Mouse (Mus musculus) left cerebral cortex, postnatal 4 days (tissue): ENCODE results near the gene Hist1h4j. TPM values are rescaled to one million over a fixed set of nuclear protein-coding genes. Genes with fewer than 3 reads are reported as not detected.
"Not testable (repeated sequence)": the region's sequence is repeated elsewhere in the genome, so short reads cannot be mapped to it uniquely, and the experiment has no call there.

Experiments
- DNase-seq: peaks from one replicate; pipeline ENCODE4 v3.0.0-alpha.2; 2022
- intact Hi-C: fragments of 180-260 bp; cut with DNase I; formaldehyde crosslinking; loops from one replicate; pipeline ENCODE4 v1.15.1; 2025
- total RNA-seq, 2 experiments: library from RNA; stranded (reverse); gene quantifications; 2 replicates each; pipeline ENCODE4 v1.2.3; 2021

Hist1h4j gene
- total RNA-seq, 2 experiments from 2014 or later: 35.9 to 46.7 TPM

GRCm38 (mm10) chr13:21722993-21723836 lies 11.6 kb upstream of the Hist1h4j start:
- intact Hi-C loops: no loop called here

DNA sequence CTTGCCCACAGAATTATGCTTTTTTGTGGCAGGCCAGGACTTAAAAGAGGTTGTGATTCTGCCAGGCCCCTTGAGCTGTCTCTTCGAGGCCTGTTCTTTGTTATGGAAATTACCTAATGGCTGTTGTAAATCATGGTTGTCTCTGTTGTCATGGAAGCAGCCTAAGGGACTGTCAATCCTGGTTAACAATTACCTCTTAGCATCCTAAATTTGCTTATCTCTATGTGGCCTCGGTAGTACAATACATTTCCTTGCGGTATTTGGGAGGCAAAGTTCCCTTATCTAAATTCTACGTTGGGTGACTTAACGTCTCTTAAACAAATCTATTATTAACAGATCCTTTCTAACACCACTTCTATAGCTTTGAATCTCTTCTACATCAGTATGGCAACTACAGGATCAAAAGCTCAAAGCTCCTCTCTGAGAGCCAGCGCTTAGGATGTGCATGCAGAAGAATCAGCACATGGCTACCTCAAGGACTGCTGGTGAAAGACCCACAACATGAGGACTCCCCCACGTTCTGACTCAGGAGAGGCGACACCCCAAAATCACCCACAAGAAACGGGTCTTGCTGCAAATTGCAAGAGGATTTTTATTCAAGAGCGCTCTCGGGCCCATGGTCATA lies 6.8 kb upstream of the Hist1h4j start:
- DNase-seq: no peak
- intact Hi-C loops: no loop called here

More at GRCm38 (mm10) chr13:21722993-21723836, 11.6 kb upstream of the Hist1h4j start:
- no peak for DNase-seq

DNA sequence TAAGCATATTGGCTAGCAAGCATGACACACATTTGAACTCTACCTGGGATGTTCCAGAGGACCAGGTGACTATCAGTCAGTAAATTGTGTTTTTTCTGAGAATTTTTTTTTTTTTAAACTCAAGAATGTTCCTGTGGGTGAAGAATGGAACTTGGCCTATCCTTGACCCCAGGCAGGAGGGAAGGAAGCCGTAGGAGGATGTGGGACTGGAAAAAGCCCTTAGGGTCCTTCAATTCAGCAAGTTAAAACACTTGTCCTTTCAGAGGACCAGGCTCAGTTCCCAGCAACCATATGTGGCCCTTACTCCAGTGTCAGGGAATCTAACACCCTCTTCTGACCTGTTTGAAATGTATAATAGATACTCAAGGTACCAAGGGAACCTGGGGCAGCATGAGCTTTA lies 5.3 kb upstream of the Hist1h4j start:
- DNase-seq: no peak
- intact Hi-C loops: no loop called here

GRCm38 (mm10) chr13:21733466-21733865 lies 1.4 kb upstream of the Hist1h4j start:
- intact Hi-C loops: loop anchor here (10.0 kb wide), 1 partner anchor 301 kb away; the partner anchor contains the start of genes Hist1h2ah and Hist1h2bk
- DNase-seq: no peak

GRCm38 (mm10) chr13:21734010-21734905 lies 606 bp upstream of the Hist1h4j start:
- intact Hi-C loops: loop anchor here (10.0 kb wide), 1 partner anchor 301 kb away; the partner anchor contains the start of genes Hist1h2ah and Hist1h2bk
- peak; percentile 79 for DNase-seq

- intact Hi-C loops: no loop called here
Measured at GRCm38 (mm10) chr13:21745006-21745405, 10.1 kb downstream of the Hist1h4j start.

GRCm38 (mm10) chr13:21749387-21750158 lies 14.7 kb downstream of the Hist1h4j start:
- DNase-seq: no peak
- intact Hi-C loops: no loop called here

More at GRCm38 (mm10) chr13:21745006-21745405, 10.1 kb downstream of the Hist1h4j start:
- no peak for DNase-seq

- peak; percentile 97 for DNase-seq
- intact Hi-C loops: not testable (repeated sequence)
Measured at GRCm38 (mm10) chr13:21750159-21751017, 15.5 kb downstream of the Hist1h4j start, which contains the start of gene Hist1h4k. TSS of gene Hist1h4k (minus strand) at chr13:21750505.

- intact Hi-C loops: no loop called here
- DNase-seq: no peak
Measured at GRCm38 (mm10) chr13:21751417-21751816, 16.6 kb downstream of the Hist1h4j start.

DNA sequence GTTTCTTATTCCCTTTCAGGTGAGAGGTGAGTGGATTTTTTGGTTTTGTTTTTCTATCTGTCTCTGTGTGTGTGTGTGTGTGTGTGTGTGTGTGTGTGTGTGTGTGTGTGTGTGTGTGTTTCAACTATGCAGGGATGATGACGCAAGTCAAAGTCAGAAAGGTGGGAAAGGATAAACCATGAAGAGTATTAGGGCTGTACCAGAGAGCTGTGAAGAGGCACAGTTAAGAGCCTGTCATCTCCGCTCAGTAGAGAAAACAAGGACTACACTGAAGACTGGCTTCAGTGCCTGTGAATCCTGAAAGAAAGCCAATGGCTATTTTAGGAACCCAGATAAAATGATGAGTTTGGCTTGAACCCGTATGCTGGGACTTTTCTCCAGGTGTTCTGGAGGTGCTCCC lies 17.0 kb downstream of the Hist1h4j start:
- intact Hi-C loops: no loop called here

DNA sequence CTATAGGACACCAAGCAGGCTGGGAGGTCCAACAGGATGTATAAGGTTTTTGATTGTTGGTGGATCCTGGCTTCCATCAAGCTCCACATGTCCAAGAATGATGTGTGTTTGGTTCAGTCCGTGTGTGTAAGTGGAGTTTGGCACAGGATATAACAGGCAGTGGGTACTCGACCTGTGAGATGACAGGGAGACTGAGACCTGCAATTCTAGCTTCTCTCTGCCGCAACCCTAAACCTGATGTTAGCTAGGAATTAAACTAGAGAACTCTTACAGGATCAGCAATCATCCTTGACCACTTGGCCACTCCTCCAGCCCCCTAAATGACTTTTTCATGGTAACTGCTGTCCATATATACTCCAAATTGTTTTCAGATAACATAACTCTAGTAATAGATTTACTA lies 17.5 kb downstream of the Hist1h4j start:
- DNase-seq: no peak
- intact Hi-C loops: no loop called here

More for the DNA sequence above, 17.0 kb downstream of the Hist1h4j start:
- DNase-seq: no peak

- DNase-seq: no peak
- intact Hi-C loops: no loop called here
Measured at GRCm38 (mm10) chr13:21753051-21753523, 18.2 kb downstream of the Hist1h4j start.

- DNase-seq: peak; percentile 45
- intact Hi-C loops: not testable (repeated sequence)
Measured at GRCm38 (mm10) chr13:21753524-21754285, 18.8 kb downstream of the Hist1h4j start, which contains the start of the genes Hist1h2ak and Hist1h2bn. TSS of gene Hist1h2ak (minus strand) at chr13:21753827. TSS of gene Hist1h2bn (plus strand) at chr13:21754123.

- intact Hi-C loops: not testable (repeated sequence)
- DNase-seq: peak; percentile 29
Measured at GRCm38 (mm10) chr13:21754294-21755001, 19.6 kb downstream of the Hist1h4j start.

DNA sequence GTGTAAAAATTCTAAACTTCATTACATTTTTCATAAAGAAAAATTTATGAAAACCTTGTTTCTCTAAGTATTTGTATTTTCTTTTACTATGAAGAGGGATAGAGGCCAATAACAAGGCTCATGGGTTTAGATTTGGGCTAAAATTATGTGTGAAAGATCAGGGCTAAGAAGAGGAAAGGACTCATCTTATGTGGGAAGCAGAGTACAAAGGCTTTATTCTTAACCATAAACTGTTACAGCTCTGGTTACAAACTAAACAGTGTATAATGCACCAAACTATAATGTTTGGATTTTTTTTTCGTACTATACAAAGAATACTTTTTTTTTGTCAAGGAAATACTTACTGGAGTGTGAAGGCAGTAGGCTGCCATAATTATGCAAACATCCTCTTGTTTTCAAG lies 20.8 kb downstream of the Hist1h4j start:
- DNase-seq: no peak
- intact Hi-C loops: no loop called here

DNA sequence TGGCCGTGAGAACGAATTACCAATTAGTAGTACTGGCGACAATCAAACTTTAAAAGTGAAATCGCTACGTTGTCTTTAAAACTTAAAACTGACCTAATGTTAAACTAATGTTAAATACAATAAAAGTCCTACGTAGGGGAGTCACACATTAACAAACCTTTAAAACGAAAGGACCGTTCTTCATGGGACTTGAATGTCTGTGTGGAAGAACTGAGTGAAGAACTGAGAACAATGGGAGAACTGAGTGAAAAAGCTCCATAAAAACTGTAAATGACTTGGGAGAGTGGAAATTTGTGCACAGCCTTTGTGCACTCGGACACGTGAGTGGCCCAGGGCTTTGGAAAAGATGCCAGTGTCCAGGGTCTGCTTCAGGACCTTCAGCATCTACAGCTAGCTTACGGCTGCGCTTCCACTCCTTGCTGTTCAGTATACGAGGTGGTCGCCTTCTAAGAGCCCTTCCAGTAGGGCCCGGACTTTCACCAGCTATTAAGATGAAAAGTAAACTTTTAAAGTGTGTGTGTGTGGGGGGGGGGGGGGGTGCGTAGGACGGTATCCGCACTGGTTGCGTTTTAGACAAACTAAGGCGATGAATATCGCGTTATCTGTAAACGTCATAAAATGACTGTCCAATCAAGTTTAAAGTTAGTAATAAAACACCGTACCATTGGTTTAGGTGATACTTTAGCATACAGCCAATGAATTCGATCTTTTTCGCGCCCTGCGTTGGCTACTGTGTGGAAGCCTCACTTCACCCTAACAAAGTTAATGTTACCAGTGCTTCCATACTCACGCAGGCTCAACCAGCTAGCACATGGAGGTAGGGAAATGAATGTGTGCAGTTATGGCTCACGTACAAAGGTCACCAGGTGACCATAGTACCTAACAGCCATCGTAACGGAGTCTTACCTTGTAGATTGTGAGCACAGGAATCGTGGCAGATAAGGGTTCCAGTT lies 44.2 kb downstream of the Hist1h4j start:
- intact Hi-C loops: no loop called here
- DNase-seq: peak; percentile 64
